In genomic region chr5:129128310-129128709, GRCm38 (mm10) we compare ENCODE assay signal across 7 mouse cellular contexts. TPM values are rescaled to one million over a fixed set of nuclear protein-coding genes. Genes with fewer than 3 reads are reported as not detected.
ATAC-seq lines count a peak whose summit lies in the region.

No protein-coding gene starts in this region.

- 0 out of 2 replicates have a peak, but pooled peaks have one; percentile 45 for ATAC-seq in common myeloid progenitor, adult 5-6 weeks (replicated peaks; ENCODE audit: low read depth, poor library complexity, severe bottlenecking)
- peak; percentile 67 for ATAC-seq in erythroblast, adult 5-6 weeks (replicated peaks; ENCODE audit: low FRiP score, poor library complexity, severe bottlenecking)
- peak; percentile 59; the same call in 1 of the 2 replicates for ATAC-seq in erythroid progenitor cell, adult 5-6 weeks (replicated peaks; ENCODE audit: low FRiP score, poor library complexity, severe bottlenecking)
- peak; percentile 64 for ATAC-seq in granulocyte monocyte progenitor cell, adult 5-6 weeks (replicated peaks; ENCODE audit: poor library complexity, severe bottlenecking)
- peak; percentile 49; the same call in 1 of the 2 replicates for ATAC-seq in megakaryocyte, adult 5-6 weeks (ENCODE audit: poor library complexity, severe bottlenecking)
- peak; percentile 52; the same call in 1 of the 2 replicates for ATAC-seq in megakaryocyte progenitor cell, adult 5-6 weeks (replicated peaks; ENCODE audit: poor library complexity)
- peak; percentile 44; the same call in 1 of the 2 replicates for ATAC-seq in megakaryocyte-erythroid progenitor cell, adult 5-6 weeks (replicated peaks; ENCODE audit: low FRiP score, low TSS enrichment, poor library complexity, severe bottlenecking)

RNA-seq across cellular contexts. Expression of gene Adgrd1, which starts 31.8 kb away (rescaled TPM):
- 0.39 and 0.96 TPM in 2 replicates for total RNA-seq in common myeloid progenitor, adult 5-6 weeks (2017)
- total RNA-seq in erythroblast, adult 5-6 weeks (2015; ENCODE audit: low replicate concordance), result not detected in 2 replicates
- total RNA-seq in erythroblast, adult 5-6 weeks (2017; ENCODE audit: low replicate concordance), result 0.09 TPM in 1 of 2 replicates, not detected in the other
- total RNA-seq in erythroid progenitor cell, adult 5-6 weeks (2015; ENCODE audit: low replicate concordance), result 2.1 and 2.2 TPM in 2 replicates
- 0.39 and 1.2 TPM in 2 replicates for total RNA-seq in erythroid progenitor cell, adult 5-6 weeks (2017; ENCODE audit: low replicate concordance)
- total RNA-seq in granulocyte monocyte progenitor cell, adult 5-6 weeks (2014; fragmentation: Nextera tagmentation), result 1.1 TPM in 1 of 2 replicates, not detected in the other
- total RNA-seq in granulocyte monocyte progenitor cell, adult 5-6 weeks (2017), result 0.34 and 0.62 TPM in 2 replicates
- total RNA-seq in megakaryocyte, adult 5-6 weeks (2015), result 0.07 TPM in 1 of 2 replicates, not detected in the other
- not detected in 2 replicates for total RNA-seq in megakaryocyte, adult 5-6 weeks (2017)
- total RNA-seq in megakaryocyte progenitor cell, adult 5-6 weeks (2015), result 0.15 and 0.59 TPM in 2 replicates
- 0.50 and 0.51 TPM in 2 replicates for total RNA-seq in megakaryocyte progenitor cell, adult 5-6 weeks (2017)
- total RNA-seq in megakaryocyte-erythroid progenitor cell, adult 5-6 weeks (2014; fragmentation: Nextera tagmentation), result 0.94 and 1.1 TPM in 2 replicates
- total RNA-seq in megakaryocyte-erythroid progenitor cell, adult 5-6 weeks (2017), result 0.14 TPM in 1 of 2 replicates, not detected in the other

Comparison
In these comparisons a context has a peak if more than half of its experiments do, and no peak if none do; other contexts are left out.
1. Peak in every context shown above with its lines: ATAC-seq.